Mouse (Mus musculus): ENCODE results near the gene Nfatc2ip.

Nfatc2ip gene

DNA sequence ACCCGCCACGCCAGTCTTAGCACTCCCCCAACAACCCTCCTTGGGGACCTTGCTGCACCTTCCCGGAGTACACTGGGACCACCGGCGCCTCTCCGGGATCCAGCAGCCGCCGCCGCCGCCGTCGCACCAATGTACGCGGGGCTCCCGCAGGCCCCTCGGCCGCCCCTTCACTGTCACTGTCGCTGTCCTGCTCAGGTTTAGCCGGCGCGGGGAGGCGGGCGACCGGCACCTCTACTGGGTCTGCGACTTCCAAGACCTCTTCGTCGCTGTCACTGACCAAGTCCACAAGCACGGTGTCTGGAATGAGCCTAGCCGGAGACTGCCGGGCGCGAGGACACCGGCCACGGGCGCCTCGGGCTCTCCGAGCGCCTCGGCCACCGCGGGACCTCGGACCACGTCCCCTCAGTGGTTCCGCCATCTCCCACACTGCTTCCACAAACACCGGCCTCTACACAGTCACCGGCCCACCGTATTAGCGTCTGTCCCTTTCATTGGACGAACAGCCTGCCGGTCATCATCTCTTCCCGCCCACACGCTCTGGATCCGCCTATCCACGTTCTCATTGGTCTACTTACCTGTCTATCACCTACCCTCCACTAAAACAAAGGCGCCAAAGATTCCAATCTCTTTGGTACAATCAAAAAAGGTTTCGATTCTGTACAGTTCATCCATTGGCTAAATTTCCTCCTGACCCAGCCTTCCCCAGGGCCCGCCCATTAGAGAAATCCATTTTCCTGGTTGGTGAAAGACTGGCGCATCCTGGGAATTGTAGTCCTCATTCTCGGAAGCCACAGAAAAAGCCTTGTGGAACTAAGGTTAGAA lies at the start of gene Nfatc2ip:
Gene Nfatc2ip, minus strand, starts transcription at position 440 of the 822 bp plus-strand sequence.
- DNase-seq: peak; percentile 97 to 99

DNA sequence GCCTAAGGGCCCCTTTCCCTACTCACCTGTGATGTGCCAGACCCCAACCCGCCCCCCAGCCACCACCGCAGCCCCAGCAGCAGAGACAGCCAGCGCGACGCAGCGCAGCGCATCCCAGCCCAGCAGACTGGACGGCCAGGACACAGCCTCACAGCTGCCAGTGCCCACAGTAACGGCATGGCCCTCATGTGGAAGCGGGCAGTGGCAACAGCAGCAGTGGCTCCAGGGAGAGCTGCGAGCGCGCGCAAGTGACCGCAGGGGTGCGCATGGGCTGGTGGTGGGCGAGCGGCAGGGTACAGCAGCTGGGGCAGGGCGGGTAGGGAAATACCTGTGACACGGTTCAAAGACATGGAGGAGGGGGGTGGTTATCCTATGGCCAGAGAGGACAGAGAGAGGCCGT lies 49.7 kb upstream of the Nfatc2ip start:
- no peak for DNase-seq

DNA sequence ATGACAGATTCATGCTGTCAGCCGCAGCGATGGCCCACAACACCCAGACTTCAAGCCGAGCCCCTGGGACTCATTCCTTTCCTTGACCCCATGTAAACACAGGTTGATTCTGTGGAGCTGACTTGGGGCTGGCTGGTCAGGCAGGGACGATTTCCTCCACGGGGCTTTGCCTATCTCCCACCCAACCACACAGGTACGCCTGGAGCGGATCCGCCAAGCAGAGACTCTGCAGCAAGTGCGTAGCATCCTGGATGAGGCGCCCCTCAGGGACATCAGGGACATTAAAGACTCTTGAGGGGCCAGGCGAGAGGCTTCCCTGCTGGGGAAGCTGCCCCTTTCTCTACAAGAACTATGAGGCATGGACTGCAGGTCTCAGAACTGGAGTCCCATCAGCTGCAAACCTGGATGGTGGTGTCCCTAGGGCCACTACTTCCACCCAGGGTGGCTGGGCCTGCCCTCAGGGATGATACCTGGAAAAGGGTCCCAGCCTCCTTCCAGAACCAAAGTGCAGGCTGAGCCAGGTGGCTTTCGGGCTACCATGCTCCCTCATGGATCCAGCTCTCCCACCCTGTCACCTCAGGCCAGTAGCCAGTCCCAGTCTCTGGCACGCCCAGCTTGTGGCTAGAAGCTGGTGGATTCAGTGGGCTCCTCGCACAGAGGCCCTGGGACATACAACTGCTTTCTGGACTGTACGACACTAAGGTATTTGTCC lies 48.7 kb upstream of the Nfatc2ip start:
- no peak for DNase-seq

DNA sequence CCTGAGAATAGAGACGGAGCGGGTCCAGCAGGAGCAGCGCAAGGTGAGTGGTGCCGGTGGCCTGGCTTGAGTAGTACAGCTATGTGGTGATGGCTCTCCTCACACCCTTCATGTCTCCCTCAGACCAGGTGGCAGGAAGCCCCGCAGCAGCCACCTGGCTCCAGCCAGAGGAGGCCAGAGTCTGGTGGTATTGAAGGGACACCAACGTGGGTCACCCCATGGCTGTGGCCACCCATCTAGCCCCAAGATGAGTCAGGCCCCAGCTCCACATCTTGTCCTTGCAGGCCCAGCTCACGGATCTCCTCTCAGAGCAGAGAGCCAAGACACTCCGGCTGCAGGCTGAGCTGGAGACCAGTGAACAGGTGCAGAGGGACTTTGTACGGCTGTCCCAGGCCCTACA lies 48.0 kb upstream of the Nfatc2ip start:
- no peak for DNase-seq

DNA sequence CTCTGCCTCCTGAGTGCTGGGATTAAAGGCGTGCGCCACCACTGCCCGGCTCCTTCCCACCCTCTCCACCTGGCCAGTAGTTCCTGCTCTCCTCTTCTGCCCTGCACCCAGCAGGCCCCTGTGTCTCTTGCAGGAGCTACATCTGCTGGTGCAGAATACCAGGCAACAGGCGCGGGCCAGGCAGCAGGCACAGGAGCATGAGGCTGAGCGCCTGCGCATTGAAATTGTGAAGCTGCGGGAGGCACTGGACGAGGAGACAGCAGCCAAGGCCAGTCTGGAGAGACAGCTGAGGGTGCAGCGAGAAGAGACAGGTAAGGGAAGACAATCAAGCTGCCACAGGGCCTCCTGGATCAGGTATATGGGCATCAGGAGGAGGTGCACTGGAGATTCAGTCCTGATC lies 47.5 kb upstream of the Nfatc2ip start:
- no peak for DNase-seq

DNA sequence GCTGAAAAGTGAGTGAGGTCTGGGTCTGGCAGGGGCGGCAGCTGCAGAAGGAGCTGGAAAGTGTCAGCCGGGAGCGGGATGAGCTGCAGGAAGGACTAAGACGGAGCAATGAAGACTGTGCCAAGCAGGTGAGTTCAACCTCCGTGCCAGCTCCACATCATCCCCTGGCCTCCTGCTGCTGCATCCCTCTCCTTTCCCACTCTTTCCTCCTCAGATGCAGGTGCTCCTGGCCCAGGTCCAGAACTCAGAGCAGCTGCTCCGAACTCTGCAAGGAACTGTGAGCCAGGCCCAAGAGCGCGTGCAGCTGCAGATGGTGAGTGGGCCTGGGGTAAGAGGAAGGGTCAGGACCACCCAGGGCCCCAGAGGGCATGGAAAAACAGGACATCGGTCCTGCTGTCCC lies 43.6 kb upstream of the Nfatc2ip start:
- peak in 1 of 2 experiments; percentile 24 for DNase-seq

DNA sequence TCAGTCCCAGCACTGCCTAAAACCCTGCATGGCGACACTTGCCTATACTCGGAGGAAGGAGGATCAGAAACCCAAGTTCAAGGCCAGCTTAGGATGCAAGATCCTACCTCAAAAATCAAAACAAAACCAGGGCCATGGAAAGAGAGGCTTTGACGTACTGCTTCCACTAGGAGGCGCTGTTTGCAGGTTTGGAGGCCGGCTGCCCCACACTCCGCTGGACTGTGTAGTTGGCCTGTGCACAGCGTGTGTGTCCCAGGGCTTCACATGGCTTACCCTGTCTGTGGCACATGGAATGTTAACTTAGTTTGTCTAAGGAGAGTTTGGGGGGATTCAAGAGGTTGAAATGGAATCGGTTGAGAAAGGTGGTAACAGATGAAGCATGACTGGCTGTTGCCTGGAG lies 40.3 kb upstream of the Nfatc2ip start:
- DNase-seq: peak; percentile 68 to 84

DNA sequence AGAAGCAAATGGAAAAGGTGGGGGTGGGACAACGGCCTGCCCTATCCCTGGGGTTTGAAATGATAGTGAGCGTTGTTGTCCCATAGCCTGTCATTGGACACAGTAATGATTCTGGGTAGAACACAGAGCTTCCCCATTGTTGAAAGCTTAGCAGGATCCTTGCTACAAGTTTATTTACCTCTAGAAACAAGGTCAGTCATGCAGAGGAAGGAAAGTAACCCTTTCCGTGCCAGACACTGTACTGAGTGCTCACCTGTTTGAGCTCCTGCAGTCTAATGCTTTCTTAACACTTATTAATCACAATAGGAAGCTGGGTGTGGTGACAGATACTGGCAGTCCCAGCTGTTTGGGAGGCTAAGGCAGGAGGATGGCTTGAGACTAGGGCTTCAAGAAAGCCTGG lies 39.3 kb upstream of the Nfatc2ip start:
- DNase-seq: no peak

DNA sequence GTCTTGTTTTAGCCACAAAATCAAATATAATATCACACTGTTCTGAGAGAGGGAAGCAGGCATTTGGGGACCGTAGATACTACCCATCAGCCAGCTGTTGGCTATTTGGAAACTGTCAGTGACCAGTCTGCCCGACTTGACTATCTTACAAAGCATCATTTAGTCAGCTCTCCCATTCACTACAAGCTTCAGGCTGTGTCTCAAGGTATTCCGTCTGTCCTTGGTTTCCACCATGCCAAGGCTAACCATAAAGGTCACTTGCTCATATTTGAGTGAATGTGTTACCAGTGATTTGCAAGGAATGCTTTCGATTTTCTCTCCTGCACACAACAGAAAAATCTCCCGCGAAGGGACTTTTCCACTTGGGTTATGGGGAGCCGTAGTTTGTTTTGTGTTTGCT lies 38.2 kb upstream of the Nfatc2ip start:
- DNase-seq: no peak

DNA sequence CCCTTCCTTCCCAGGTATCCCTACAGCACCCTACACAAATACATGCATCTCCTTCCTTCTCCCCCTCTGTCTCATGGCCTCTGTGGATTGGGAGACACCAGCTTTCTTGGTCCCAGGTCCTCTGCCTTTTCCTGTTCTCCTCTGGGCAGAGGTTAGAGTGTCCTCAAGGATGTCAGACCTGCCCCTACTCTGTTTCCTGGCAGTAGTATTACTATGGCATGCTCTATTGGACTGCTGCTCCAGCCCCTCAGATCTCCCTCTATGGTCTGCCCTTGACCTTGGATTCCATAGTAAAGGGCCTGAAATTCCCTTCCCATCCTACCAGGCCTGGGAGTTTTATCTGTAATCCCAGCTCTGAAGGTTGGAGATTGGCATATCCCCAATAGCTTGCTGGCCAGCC lies 33.6 kb upstream of the Nfatc2ip start:
- DNase-seq: no peak

DNA sequence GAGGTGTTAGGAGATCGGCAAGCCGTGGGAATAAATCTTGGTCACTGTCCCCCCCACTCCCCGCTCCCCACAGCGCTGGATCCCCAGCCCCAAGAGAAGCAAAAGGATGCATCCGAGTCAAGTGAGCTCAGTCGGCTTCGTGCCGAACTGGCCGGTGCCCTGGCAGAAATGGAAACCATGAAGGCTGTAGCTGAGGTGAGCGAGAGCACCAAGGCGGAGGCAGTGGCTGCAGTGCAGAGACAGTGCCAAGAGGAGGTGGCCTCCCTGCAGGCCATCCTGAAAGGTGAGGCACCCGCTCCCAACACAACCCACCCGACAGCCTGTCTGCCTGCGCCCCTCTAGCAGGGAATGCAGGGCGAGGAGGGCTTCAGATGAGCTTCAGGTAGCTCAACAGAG lies 33.0 kb upstream of the Nfatc2ip start:
- DNase-seq: no peak

DNA sequence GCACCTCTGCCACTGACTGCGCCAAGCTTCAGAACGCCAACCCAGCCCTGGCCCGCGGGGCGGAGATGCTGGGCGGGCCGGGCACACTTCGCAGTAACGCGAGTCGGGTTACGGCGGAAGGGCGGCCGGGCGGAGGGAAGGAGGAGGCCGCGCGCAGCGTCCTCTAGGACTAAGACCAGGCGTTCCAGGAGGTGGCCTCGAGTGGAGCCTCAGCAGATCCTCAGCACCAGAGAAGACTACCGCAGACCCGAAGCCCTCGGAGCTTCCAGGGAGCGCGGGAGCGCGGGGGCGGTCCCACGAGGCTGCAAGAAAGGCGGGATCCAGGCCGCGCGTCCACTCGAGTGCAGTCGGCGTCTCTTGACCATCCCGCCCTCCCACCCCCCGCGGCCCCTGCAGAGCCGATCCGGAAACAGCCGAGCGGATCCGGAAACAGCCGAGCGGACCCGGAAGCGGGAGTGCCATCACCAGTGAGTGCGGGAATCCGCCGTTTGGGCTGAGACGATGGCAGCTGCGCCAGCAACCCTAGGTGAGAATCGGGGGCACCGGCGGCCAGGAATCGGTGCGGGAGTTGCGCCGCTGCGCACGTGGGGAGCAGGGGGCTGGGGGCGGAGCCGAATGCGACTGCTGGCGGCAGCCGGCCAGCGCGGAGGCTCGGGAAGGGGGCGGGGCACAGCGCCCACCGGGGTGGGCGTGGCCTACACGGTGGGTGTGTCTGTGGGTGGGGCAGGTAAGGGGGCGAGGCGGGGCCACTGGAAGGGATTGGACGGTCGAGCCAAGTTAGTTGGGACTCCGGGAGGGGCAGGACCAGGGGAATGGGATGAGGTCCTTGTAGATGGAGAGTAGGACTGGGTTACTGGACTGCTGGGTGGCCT lies 32.3 kb upstream of the Nfatc2ip start, which contains the start of gene Rabep2:
Gene Rabep2, plus strand, starts transcription at position 129 of the 872 bp plus-strand sequence.
- DNase-seq: peak; percentile 99 to 100

DNA sequence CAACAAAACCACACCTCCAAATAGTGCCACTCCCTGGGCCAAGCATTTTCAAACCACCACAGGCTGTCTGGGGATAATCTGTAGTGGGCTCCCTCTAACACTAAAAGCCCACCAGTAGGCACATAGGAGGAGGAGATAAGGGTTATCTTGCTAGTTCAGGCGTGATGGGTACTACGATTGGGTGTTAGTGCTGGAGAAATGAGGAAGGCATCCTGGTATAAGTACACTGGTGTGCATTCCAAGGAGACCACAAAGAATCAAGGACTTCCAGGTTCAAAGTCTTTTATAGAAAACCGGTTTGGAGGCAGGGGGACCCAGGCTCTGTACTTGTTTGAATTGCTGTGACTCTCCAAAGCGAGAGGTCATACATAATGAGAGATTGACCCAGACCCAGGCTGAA lies 31.6 kb upstream of the Nfatc2ip start:
- DNase-seq: no peak

DNA sequence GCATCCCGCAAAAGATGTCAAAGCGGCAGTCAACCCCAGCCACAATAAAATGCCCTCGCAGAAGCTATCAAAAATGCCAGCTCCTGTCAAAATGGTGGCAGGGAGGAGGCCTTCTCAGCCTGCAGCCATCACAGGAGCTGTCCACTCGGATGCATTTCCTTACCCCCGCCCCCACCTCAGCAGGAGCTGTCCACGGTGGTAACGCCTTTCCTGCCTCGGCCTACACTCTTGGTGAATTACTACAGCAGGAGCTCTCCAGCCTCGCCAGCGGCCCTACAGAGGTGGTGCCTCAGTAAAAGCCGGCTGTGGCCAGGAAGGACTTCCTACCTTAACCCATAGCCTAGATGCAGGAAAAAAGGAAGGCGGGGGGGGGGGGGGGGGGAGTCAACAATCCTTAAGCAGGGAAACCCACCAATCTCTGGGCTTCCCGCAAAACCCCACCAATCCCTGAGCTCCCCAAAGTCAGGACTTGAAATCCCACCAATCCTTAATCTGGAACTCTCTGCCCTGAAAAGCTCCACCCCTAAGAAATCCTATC lies 30.9 kb upstream of the Nfatc2ip start:
- DNase-seq: no peak

DNA sequence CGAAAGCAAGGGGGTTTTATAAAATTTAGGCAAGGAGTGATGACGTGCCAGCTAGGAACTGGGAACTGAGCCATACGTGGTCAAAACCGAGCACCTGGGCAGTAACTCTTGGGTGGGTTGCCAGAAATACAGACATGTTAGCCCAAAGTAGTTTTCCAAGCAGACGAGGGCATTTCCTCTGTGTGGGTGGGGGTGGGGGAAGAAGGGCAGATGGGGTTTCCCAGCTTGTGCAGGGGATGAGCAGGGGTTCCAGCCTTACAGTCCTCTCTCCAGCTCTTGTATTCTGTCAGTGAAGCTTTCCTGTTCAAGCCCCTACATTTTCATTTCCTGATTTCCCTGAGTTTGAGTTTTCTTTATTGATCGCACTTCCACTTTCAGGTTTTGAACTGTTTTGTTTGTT lies 27.6 kb upstream of the Nfatc2ip start:
- DNase-seq: no peak

DNA sequence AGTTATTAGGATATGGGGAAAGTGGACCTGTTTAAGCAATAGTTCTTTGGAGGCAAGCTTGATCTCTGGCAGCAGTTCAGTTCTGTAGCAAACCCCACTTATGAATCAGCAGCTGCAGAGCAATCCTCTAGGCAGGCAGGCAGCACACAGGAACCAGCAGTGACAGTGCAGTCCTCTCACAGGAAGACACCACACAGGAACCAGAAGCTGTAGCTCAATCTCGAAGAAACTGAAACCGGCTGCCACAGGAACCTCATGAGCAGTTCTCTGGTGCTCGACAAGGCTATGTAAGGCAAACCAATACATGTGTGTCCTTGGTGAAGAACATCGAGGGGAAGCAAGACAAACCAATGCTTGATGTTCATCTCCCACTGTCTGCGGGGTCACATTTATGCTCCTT lies 25.2 kb upstream of the Nfatc2ip start:
- no peak for DNase-seq

DNA sequence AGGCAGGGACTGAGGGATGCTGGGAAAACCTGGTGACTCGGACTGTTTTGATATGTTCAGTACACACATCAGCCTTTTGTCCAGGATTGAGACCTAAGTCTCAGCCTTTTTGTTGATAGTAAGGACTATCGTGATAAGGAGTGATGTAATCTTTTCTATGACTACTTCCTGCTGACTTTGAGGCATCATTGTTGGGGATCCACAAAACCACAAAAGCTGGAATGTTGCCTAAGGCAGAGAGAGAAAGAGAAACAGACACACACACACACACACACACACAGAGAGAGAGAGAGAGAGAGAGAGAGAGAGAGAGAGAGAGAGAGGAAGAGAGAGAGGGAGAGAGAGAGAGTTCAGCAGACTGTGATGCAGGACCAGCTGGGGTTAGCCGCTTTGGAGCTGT lies 22.0 kb upstream of the Nfatc2ip start:
- DNase-seq: no peak

DNA sequence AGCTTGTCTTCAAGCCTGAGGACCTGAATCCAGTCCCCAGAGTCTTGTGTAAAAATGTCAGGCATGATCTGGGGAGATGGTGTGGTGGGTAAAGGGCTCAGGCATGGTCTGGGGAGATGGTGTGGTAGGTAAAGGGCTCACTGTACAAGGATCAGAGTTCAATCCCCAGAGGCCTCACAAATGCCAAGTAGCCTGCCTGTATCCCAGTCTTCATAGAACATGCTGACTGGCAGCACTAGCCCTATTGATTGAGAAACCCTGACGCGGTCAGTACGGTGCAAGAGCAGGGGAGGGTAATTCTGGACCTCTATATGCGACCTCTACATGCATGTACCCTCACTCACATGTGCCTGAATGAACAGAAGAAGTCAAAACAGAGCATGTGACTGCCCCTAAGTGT lies 21.1 kb upstream of the Nfatc2ip start:
- DNase-seq: no peak

DNA sequence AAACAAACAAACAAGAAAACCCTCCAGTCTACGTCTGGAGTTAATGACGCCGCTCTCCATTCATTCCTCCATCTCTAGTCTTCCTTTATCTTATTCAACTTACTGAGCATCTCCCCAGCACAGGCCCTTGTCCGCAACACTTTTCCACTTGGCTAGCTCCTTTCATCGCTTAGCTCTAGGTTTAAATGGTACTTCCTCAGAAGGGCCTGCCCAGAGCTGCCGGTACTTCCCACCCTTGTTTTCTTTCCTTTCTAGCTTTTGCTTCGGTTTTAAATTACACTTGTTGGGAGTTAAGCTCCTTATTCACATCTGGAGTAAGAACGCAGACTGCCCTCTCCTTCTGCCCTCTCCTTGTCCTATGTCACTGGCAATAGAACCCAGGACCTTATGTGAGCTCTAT lies 20.5 kb upstream of the Nfatc2ip start:
- DNase-seq: no peak

DNA sequence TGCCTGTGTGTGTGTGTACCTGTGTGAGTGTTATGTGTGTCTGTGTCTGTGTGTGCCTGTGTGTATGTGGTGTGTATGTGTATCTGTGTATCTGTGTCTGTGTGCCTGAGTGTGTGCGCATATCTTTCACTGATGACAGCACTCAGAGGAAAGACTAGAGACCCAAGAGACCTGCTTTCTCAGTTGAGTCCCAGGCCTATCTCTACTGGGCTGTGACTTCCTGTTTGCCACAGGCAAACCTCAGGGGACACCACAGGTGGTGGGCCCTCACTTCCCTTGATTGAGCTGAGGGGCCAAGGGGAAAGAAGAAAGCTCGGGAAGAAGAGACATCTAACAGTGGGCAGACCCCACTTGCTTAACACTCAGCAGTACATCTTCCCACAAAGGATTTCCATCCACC lies 20.1 kb upstream of the Nfatc2ip start:
- DNase-seq: no peak

DNA sequence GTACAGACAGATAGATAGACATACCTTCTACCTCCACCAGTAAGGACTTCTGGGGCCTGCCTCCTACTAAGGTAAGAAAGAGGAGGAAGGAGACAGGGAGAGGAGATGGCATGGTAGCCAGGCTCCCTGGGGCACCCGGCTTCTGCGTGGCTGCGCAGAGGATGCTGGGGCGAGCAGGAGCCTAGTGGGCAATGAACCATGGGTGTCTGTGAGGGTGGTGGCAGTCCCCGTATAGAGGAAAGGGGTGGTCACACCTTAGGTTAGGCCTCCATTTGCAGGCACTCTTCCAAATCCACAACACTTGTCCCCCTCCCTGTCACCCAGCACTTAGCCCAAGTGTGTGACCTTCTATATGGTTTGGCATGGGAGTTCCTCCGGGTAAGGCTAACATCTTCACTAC lies 18.2 kb upstream of the Nfatc2ip start, which contains the start of gene Cd19:
Gene Cd19, minus strand, starts transcription at position 165 of the 400 bp plus-strand sequence.
- no peak for DNase-seq

DNA sequence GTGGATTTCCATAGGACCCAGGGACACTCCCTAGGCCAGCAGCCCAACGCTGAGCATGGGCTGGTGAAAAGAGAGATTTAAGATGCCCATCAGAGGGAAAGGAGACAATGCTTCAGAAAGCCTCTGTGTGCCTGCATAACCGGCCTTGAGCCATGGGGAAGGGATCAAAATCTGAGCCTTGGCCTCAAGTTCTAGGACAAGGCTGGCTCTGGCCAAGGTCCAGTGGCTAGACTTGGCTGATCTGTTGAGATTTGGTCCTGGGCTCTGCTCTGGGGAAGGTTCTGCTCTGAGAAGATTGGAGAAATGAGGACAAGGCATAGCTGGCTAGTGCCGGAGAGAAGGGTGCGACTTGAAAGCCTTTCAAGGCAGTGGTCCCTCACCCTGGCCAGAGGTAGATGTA lies 14.5 kb upstream of the Nfatc2ip start:
- no peak for DNase-seq

DNA sequence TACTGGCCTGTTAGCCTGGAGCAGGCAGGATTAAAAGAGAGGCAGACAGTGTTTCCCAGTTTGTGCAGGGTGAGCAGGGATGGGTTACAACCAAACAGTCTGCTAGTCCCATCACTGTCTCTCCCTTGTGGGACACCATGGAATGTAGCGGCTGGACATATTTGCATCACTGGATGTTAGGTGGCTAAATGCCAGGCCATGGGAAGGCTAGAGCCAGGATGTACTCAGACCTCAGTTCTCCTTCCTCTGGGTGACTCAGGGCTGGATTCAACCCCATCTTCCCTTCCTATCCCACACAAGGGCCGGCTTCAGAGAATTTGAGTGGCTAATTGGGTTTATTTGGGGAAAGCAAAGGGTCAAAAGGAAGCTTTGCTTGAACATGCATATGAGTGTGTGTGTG lies 12.1 kb upstream of the Nfatc2ip start:
- DNase-seq: no peak

Measured in cerebellum, postnatal 14 days (tissue).